Mouse (Mus musculus): ENCODE results near the gene Cacna2d3. TPM values are rescaled to one million over a fixed set of nuclear protein-coding genes. Genes with fewer than 3 reads are reported as not detected.

The Cacna2d3 gene
- total and polyA plus RNA-seq, 3 experiments: not detected

- H3K9me3 ChIP-seq (replicated peaks; ENCODE audit: insufficient read depth, low read length): no peaks in the 10 kb centered on the region; the same call in 1 of the 2 replicates
- TF ChIP-seq USF2 (IDR thresholded peaks at IDR 0.05; ENCODE audit: borderline replicate concordance in 1 of 2, insufficient read depth in 1 of 2, low read depth in 1 of 2, low read length in 2 of 2) (no peak), GATA1 (IDR thresholded peaks at IDR 0.05; ENCODE audit: low read depth, low read length) (no peak), ETS1 (IDR thresholded peaks at IDR 0.05; ENCODE audit: low read depth, low read length) (no peak), EP300 (IDR thresholded peaks at IDR 0.05; ENCODE audit: low read depth in 1 of 2, low read length in 2 of 2) (no peak)
Measured at GRCm38 (mm10) chr14:29111666-29112065, 610.0 kb downstream of the Cacna2d3 start.

GRCm38 (mm10) chr14:29110351-29111091 is 611.1 kb downstream of the Cacna2d3 start:
- H3K9me3 ChIP-seq (replicated peaks; ENCODE audit: insufficient read depth, low read length): no peaks in the 10 kb centered on the region; the same call in 1 of the 2 replicates
- H3K79me2 ChIP-seq (ENCODE audit: control insufficient read depth, insufficient read depth, low read length, poor library complexity): no peaks in the 10 kb centered on the region
- H3K27ac ChIP-seq (ENCODE audit: control insufficient read depth, low read depth, low read length): no peak overlapping the region
- peak; percentile 35 for DNase-seq (ENCODE audit: low read depth, low spot score)
- H3K9ac ChIP-seq (ENCODE audit: control insufficient read depth, low read depth, low read length, poor library complexity, severe bottlenecking): no peak overlapping the region
- H3K4me1 ChIP-seq (ENCODE audit: control insufficient read depth in 1 of 2, insufficient read depth in 2 of 2, low read length in 2 of 2): no peaks in the 10 kb centered on the region
- no peak overlapping the region for H3K4me3 ChIP-seq (ENCODE audit: control insufficient read depth in 1 of 2, insufficient read depth in 1 of 2, low read depth in 2 of 2, low read length in 2 of 2)
- no peaks in the 10 kb centered on the region for H3K36me3 ChIP-seq (ENCODE audit: control insufficient read depth in 1 of 2, insufficient read depth in 2 of 2, low read length in 2 of 2)
- TF ChIP-seq RAD21 (IDR thresholded peaks at IDR 0.05; ENCODE audit: low read depth, low read length) (peak; percentile 73), E2F4 (IDR thresholded peaks at IDR 0.05; ENCODE audit: borderline replicate concordance, low read depth, low read length) (no peak), POLR2AphosphoS5 (IDR thresholded peaks at IDR 0.05; ENCODE audit: borderline replicate concordance, low read depth, low read length) (no peak), CTCF (IDR thresholded peaks at IDR 0.05 in 2 of 3, conservative IDR thresholded peaks at IDR 0.05 in 1 of 3; ENCODE audit: control insufficient read depth in 1 of 3, insufficient read depth in 1 of 3, low read depth in 2 of 3, low read length in 3 of 3, poor library complexity in 1 of 3, severe bottlenecking in 1 of 3) (peak; percentile 26 to 77 (median 70); a peak in 5 of 6 replicates), SMC3 (IDR thresholded peaks at IDR 0.05; ENCODE audit: low read depth, low read length) (peak; percentile 58), ZC3H11A (IDR thresholded peaks at IDR 0.05; ENCODE audit: low read depth, low read length) (peak; percentile 50)
- H3K27me3 ChIP-seq (ENCODE audit: control insufficient read depth in 1 of 2, insufficient read depth in 2 of 2, low read length in 2 of 2): no peaks in the 10 kb centered on the region

More at GRCm38 (mm10) chr14:29111666-29112065, 610.0 kb downstream of the Cacna2d3 start:
- Histone ChIP-seq H3K27me3 (ENCODE audit: control insufficient read depth in 1 of 2, insufficient read depth in 2 of 2, low read length in 2 of 2) (no peaks in the 10 kb centered on the region), H3K79me2 (ENCODE audit: control insufficient read depth, insufficient read depth, low read length, poor library complexity) (no peaks in the 10 kb centered on the region), H3K9ac (ENCODE audit: control insufficient read depth, low read depth, low read length, poor library complexity, severe bottlenecking) (no peak overlapping the region), H3K4me3 (ENCODE audit: control insufficient read depth in 1 of 2, insufficient read depth in 1 of 2, low read depth in 2 of 2, low read length in 2 of 2) (no peak overlapping the region), H3K27ac (ENCODE audit: control insufficient read depth, low read depth, low read length) (no peak overlapping the region), H3K4me1 (ENCODE audit: control insufficient read depth in 1 of 2, insufficient read depth in 2 of 2, low read length in 2 of 2) (no peaks in the 10 kb centered on the region), H3K36me3 (ENCODE audit: control insufficient read depth in 1 of 2, insufficient read depth in 2 of 2, low read length in 2 of 2) (no peaks in the 10 kb centered on the region)
- no peak for DNase-seq (ENCODE audit: low read depth, low spot score)

GRCm38 (mm10) chr14:29107464-29107863 is 614.2 kb downstream of the Cacna2d3 start:
- H3K79me2 ChIP-seq (ENCODE audit: control insufficient read depth, insufficient read depth, low read length, poor library complexity): no peaks in the 10 kb centered on the region
- no peak overlapping the region for H3K4me3 ChIP-seq (ENCODE audit: control insufficient read depth in 1 of 2, insufficient read depth in 1 of 2, low read depth in 2 of 2, low read length in 2 of 2)
- no peaks in the 10 kb centered on the region for H3K9me3 ChIP-seq (replicated peaks; ENCODE audit: insufficient read depth, low read length)
- no peak overlapping the region for H3K27ac ChIP-seq (ENCODE audit: control insufficient read depth, low read depth, low read length)
- H3K36me3 ChIP-seq (ENCODE audit: control insufficient read depth in 1 of 2, insufficient read depth in 2 of 2, low read length in 2 of 2): no peaks in the 10 kb centered on the region
- H3K9ac ChIP-seq (ENCODE audit: control insufficient read depth, low read depth, low read length, poor library complexity, severe bottlenecking): no peak overlapping the region
- no peaks in the 10 kb centered on the region for H3K27me3 ChIP-seq (ENCODE audit: control insufficient read depth in 1 of 2, insufficient read depth in 2 of 2, low read length in 2 of 2)
- H3K4me1 ChIP-seq (ENCODE audit: control insufficient read depth in 1 of 2, insufficient read depth in 2 of 2, low read length in 2 of 2): no peaks in the 10 kb centered on the region
- DNase-seq (ENCODE audit: low read depth, low spot score): no peak
- TF ChIP-seq MYB (IDR thresholded peaks at IDR 0.05; ENCODE audit: low read depth, low read length) (no peak), GABPA (IDR thresholded peaks at IDR 0.05; ENCODE audit: low read depth, low read length) (no peak), MAFK (IDR thresholded peaks at IDR 0.05; ENCODE audit: borderline replicate concordance, low read depth, low read length) (no peak), JUND (IDR thresholded peaks at IDR 0.05; ENCODE audit: low read depth, low read length) (no peak), ZNF384 (IDR thresholded peaks at IDR 0.05; ENCODE audit: low read depth, low read length) (no peak), HCFC1 (IDR thresholded peaks at IDR 0.05; ENCODE audit: low read depth, low read length) (no peak), ZMIZ1 (IDR thresholded peaks at IDR 0.05; ENCODE audit: low read depth, low read length) (no peak), ZC3H11A (IDR thresholded peaks at IDR 0.05; ENCODE audit: low read depth, low read length) (no peak), POLR2A (IDR thresholded peaks at IDR 0.05; ENCODE audit: control insufficient read depth in 1 of 2, insufficient read depth in 1 of 2, low read depth in 1 of 2, low read length in 2 of 2, poor library complexity in 1 of 2) (no peak), ETS1 (IDR thresholded peaks at IDR 0.05; ENCODE audit: low read depth, low read length) (no peak), MEF2A (IDR thresholded peaks at IDR 0.05; ENCODE audit: extremely low read depth, insufficient replicate concordance, low read depth, low read length, poor library complexity, severe bottlenecking) (no peak), NRF1 (IDR thresholded peaks at IDR 0.05; ENCODE audit: insufficient read depth, low read depth, low read length, poor library complexity, severe bottlenecking) (no peak), TAL1 (IDR thresholded peaks at IDR 0.05; ENCODE audit: low read length) (no peak), TBP (IDR thresholded peaks at IDR 0.05; ENCODE audit: low read depth, low read length) (no peak), CHD2 (IDR thresholded peaks at IDR 0.05; ENCODE audit: low read length) (no peak), E2F4 (IDR thresholded peaks at IDR 0.05; ENCODE audit: borderline replicate concordance, low read depth, low read length) (no peak), POLR2AphosphoS2 (IDR thresholded peaks at IDR 0.05; ENCODE audit: low read length) (no peak)

All from MEL (cell line).